Mouse (Mus musculus): ENCODE data around the gene Lars2. TPM values are rescaled to one million over a fixed set of nuclear protein-coding genes. Genes with fewer than 3 reads are reported as not detected.
"Not testable (repeated sequence)": the region's sequence is repeated elsewhere in the genome, so short reads cannot be mapped to it uniquely, and the experiment has no call there.

The Lars2 gene
- polyA plus RNA-seq, 1 experiment from 2014 or later = 894 TPM

- no peaks in the 10 kb centered on the region for H3K9me3 ChIP-seq (replicated peaks)
- no peak overlapping the region for H3K4me3 ChIP-seq (replicated peaks)
- H3K36me3 ChIP-seq = peaks cover 2% of the 10 kb centered on the region; the same call in 1 of the 2 replicates
- WGBS = 62% methylated on average over 6 of the region's 6 CpGs
- H3K4me2 ChIP-seq (replicated peaks) = no peak overlapping the region
- no peaks in the 10 kb centered on the region for H3K4me1 ChIP-seq
- no peak overlapping the region for H3K27ac ChIP-seq (replicated peaks)
- H3K9ac ChIP-seq = no peak overlapping the region
- H3K27me3 ChIP-seq = no peaks in the 10 kb centered on the region
- ATAC-seq (ENCODE audit: insufficient number of reproducible peaks, low FRiP score, low TSS enrichment, low read depth) = no peak
These were observed 31.0 kb downstream of the Lars2 start for GRCm38 (mm10) chr9:123397701-123398100.

GRCm38 (mm10) chr9:123402215-123402614 lies 35.5 kb downstream of the Lars2 start:
- Histone ChIP-seq H3K9me3 (replicated peaks) (no peaks in the 10 kb centered on the region), H3K27me3 (no peaks in the 10 kb centered on the region), H3K9ac (no peak overlapping the region), H3K36me3 (peaks cover 2% of the 10 kb centered on the region; the same call in 1 of the 2 replicates), H3K4me2 (replicated peaks) (no peak overlapping the region), H3K27ac (replicated peaks) (no peak overlapping the region), H3K4me1 (no peaks in the 10 kb centered on the region), H3K4me3 (replicated peaks) (no peak overlapping the region)
- no peak for ATAC-seq (ENCODE audit: insufficient number of reproducible peaks, low FRiP score, low TSS enrichment, low read depth)
- WGBS = 87% methylated on average over 3 of the region's 3 CpGs

- no peaks in the 10 kb centered on the region for H3K9me3 ChIP-seq (replicated peaks)
- H3K27me3 ChIP-seq = no peaks in the 10 kb centered on the region
- ATAC-seq (ENCODE audit: insufficient number of reproducible peaks, low FRiP score, low TSS enrichment, low read depth) = no peak
- no peaks in the 10 kb centered on the region for H3K4me1 ChIP-seq
- no peak overlapping the region for H3K9ac ChIP-seq
- no peak overlapping the region for H3K4me2 ChIP-seq (replicated peaks)
- H3K36me3 ChIP-seq = no peaks in the 10 kb centered on the region
- H3K27ac ChIP-seq (replicated peaks) = no peak overlapping the region
- WGBS = 78% methylated on average over 3 of the region's 3 CpGs
- no peak overlapping the region for H3K4me3 ChIP-seq (replicated peaks)
These were observed 36.3 kb downstream of the Lars2 start for GRCm38 (mm10) chr9:123403031-123403430.

- no peaks in the 10 kb centered on the region for H3K27me3 ChIP-seq
- no peak for ATAC-seq (ENCODE audit: insufficient number of reproducible peaks, low FRiP score, low TSS enrichment, low read depth)
- no peak overlapping the region for H3K27ac ChIP-seq (replicated peaks)
- H3K4me1 ChIP-seq = no peaks in the 10 kb centered on the region
- H3K4me3 ChIP-seq (replicated peaks) = no peak overlapping the region
- H3K36me3 ChIP-seq = no peaks in the 10 kb centered on the region
- WGBS = 74% methylated on average over 1 of the region's 1 CpGs
- no peak overlapping the region for H3K4me2 ChIP-seq (replicated peaks)
- no peaks in the 10 kb centered on the region for H3K9me3 ChIP-seq (replicated peaks)
- H3K9ac ChIP-seq = no peak overlapping the region
These were observed 38.5 kb downstream of the Lars2 start for GRCm38 (mm10) chr9:123405231-123405630.

- 94% methylated on average over 2 of the region's 2 CpGs for WGBS
- Histone ChIP-seq H3K4me2 (replicated peaks) (no peak overlapping the region), H3K9me3 (replicated peaks) (no peaks in the 10 kb centered on the region), H3K4me1 (no peaks in the 10 kb centered on the region), H3K9ac (no peak overlapping the region), H3K27me3 (no peaks in the 10 kb centered on the region), H3K36me3 (peaks cover 14% of the 10 kb centered on the region; the same call in 1 of the 2 replicates), H3K27ac (replicated peaks) (no peak overlapping the region), H3K4me3 (replicated peaks) (no peak overlapping the region)
- ATAC-seq (ENCODE audit: insufficient number of reproducible peaks, low FRiP score, low TSS enrichment, low read depth) = no peak
These were observed 42.0 kb downstream of the Lars2 start for GRCm38 (mm10) chr9:123408771-123409170.

- Histone ChIP-seq H3K9me3 (replicated peaks) (no peaks in the 10 kb centered on the region), H3K27me3 (no peaks in the 10 kb centered on the region), H3K27ac (replicated peaks) (no peak overlapping the region), H3K4me2 (replicated peaks) (no peak overlapping the region), H3K9ac (no peak overlapping the region), H3K4me1 (no peaks in the 10 kb centered on the region), H3K36me3 (peaks cover 15% of the 10 kb centered on the region; the same call in 1 of the 2 replicates), H3K4me3 (replicated peaks) (no peak overlapping the region)
- WGBS = 89% methylated on average over 4 of the region's 4 CpGs
- no peak for ATAC-seq (ENCODE audit: insufficient number of reproducible peaks, low FRiP score, low TSS enrichment, low read depth)
These were observed 63.1 kb downstream of the Lars2 start for GRCm38 (mm10) chr9:123429863-123430262.

- Histone ChIP-seq H3K9me3 (replicated peaks) (no peaks in the 10 kb centered on the region), H3K9ac (no peak overlapping the region), H3K4me2 (replicated peaks) (no peak overlapping the region), H3K27ac (replicated peaks) (no peak overlapping the region), H3K27me3 (no peaks in the 10 kb centered on the region), H3K4me1 (no peaks in the 10 kb centered on the region), H3K4me3 (replicated peaks) (no peak overlapping the region), H3K36me3 (peaks cover 17% of the 10 kb centered on the region; the same call in 1 of the 2 replicates)
- ATAC-seq (ENCODE audit: insufficient number of reproducible peaks, low FRiP score, low TSS enrichment, low read depth) = no peak
These were observed 64.2 kb downstream of the Lars2 start for GRCm38 (mm10) chr9:123430973-123431372.

- ATAC-seq (ENCODE audit: insufficient number of reproducible peaks, low FRiP score, low TSS enrichment, low read depth) = no peak
- 69% methylated on average over 2 of the region's 2 CpGs for WGBS
- H3K9ac ChIP-seq = no peak overlapping the region
- H3K4me1 ChIP-seq = no peaks in the 10 kb centered on the region
- H3K4me2 ChIP-seq (replicated peaks) = no peak overlapping the region
- H3K27ac ChIP-seq (replicated peaks) = no peak overlapping the region
- H3K27me3 ChIP-seq = no peaks in the 10 kb centered on the region
- no peaks in the 10 kb centered on the region for H3K9me3 ChIP-seq (replicated peaks)
- no peak overlapping the region for H3K4me3 ChIP-seq (replicated peaks)
- peaks cover 43% of the 10 kb centered on the region for H3K36me3 ChIP-seq
These were observed 71.5 kb downstream of the Lars2 start for GRCm38 (mm10) chr9:123438223-123438622.

GRCm38 (mm10) chr9:123440230-123441058 lies 73.7 kb downstream of the Lars2 start:
- no peaks in the 10 kb centered on the region for H3K27me3 ChIP-seq
- 75% methylated on average over 5 of the region's 5 CpGs for WGBS
- H3K36me3 ChIP-seq = peaks cover 35% of the 10 kb centered on the region
- no peak overlapping the region for H3K9ac ChIP-seq
- H3K4me3 ChIP-seq (replicated peaks) = no peak overlapping the region
- H3K27ac ChIP-seq (replicated peaks) = no peak overlapping the region
- no peak for ATAC-seq (ENCODE audit: insufficient number of reproducible peaks, low FRiP score, low TSS enrichment, low read depth)
- no peaks in the 10 kb centered on the region for H3K4me1 ChIP-seq
- H3K4me2 ChIP-seq (replicated peaks) = no peak overlapping the region
- H3K9me3 ChIP-seq (replicated peaks) = no peaks in the 10 kb centered on the region

GRCm38 (mm10) chr9:123447101-123447500 lies 80.4 kb downstream of the Lars2 start:
- H3K27me3 ChIP-seq; H3K27ac ChIP-seq (replicated peaks); H3K4me2 ChIP-seq (replicated peaks); H3K4me3 ChIP-seq (replicated peaks); H3K36me3 ChIP-seq; H3K9ac ChIP-seq; H3K4me1 ChIP-seq; H3K9me3 ChIP-seq (replicated peaks); ATAC-seq (ENCODE audit: insufficient number of reproducible peaks, low FRiP score, low TSS enrichment, low read depth): not testable (repeated sequence)
- WGBS = 85% methylated on average over 3 of the region's 3 CpGs

GRCm38 (mm10) chr9:123448594-123448993 lies 81.9 kb downstream of the Lars2 start:
- Histone ChIP-seq H3K36me3 (0 out of 2 replicates have a peak, but pooled peaks cover under 1% of the 10 kb centered on the region), H3K4me1 (no peaks in the 10 kb centered on the region), H3K4me3 (replicated peaks) (no peak overlapping the region), H3K9ac (no peak overlapping the region), H3K27me3 (no peaks in the 10 kb centered on the region), H3K9me3 (replicated peaks) (no peaks in the 10 kb centered on the region), H3K27ac (replicated peaks) (no peak overlapping the region), H3K4me2 (replicated peaks) (no peak overlapping the region)
- ATAC-seq (ENCODE audit: insufficient number of reproducible peaks, low FRiP score, low TSS enrichment, low read depth) = no peak

- H3K4me2 ChIP-seq (replicated peaks) = no peak overlapping the region
- no peak overlapping the region for H3K27ac ChIP-seq (replicated peaks)
- H3K9me3 ChIP-seq (replicated peaks) = no peaks in the 10 kb centered on the region
- H3K9ac ChIP-seq = no peak overlapping the region
- WGBS = 26% methylated on average over 2 of the region's 2 CpGs
- H3K27me3 ChIP-seq = no peaks in the 10 kb centered on the region
- H3K4me3 ChIP-seq (replicated peaks) = no peak overlapping the region
- no peaks in the 10 kb centered on the region for H3K4me1 ChIP-seq
- ATAC-seq (ENCODE audit: insufficient number of reproducible peaks, low FRiP score, low TSS enrichment, low read depth) = no peak
- peaks cover 14% of the 10 kb centered on the region; the same call in 1 of the 2 replicates for H3K36me3 ChIP-seq
These were observed 83.4 kb downstream of the Lars2 start for GRCm38 (mm10) chr9:123450174-123450573.
